ENCODE assay signal across 8 mouse cellular contexts in genomic region chr10:33950803-33951583, GRCm38 (mm10). TPM values are rescaled to one million over a fixed set of nuclear protein-coding genes. Genes with fewer than 3 reads are reported as not detected.
A peak's percentile ranks its signal among the peaks of the same experiment; 100 is the strongest.
DNase-seq lines count a peak whose midpoint lies in the region; ATAC-seq and TF ChIP-seq lines count a peak whose summit lies in the region.

Gene Zup1, minus strand, starts transcription at chr10:33951269.

- H3K4me3 ChIP-seq in G1E (ENCODE audit: low read depth, low read length) = peak within 1 kb of the TSS; percentile 77
- H3K4me3 ChIP-seq in forebrain, embryonic 16.5 days (replicated peaks; ENCODE audit: low read length) = peak within 1 kb of the TSS; percentile 46
- peak within 1 kb of the TSS; percentile 87 for H3K4me3 ChIP-seq in layer of hippocampus, adult 2 months
- peak within 1 kb of the TSS; percentile 77 for H3K4me3 ChIP-seq in lung, embryonic 14.5 days (ENCODE audit: low read depth, low read length)
- H3K4me3 ChIP-seq in olfactory bulb, adult 2 months (ENCODE audit: insufficient read depth, low read depth, low read length) = peak within 1 kb of the TSS; percentile 88
- H3K4me3 ChIP-seq in thymus, adult 2 months (ENCODE audit: control insufficient read depth, insufficient read depth, low read length) = peak within 1 kb of the TSS; percentile 88

- peak within 1 kb of the TSS; percentile 66 for H3K4me2 ChIP-seq in forebrain, embryonic 16.5 days (ENCODE audit: low read length)
- peak within 1 kb of the TSS; percentile 83 for H3K4me2 ChIP-seq in lung, embryonic 14.5 days

- WGBS in forebrain, embryonic 16.5 days = 1% methylated on average over 40 of the region's 42 CpGs
- 3% methylated on average over 42 of the region's 42 CpGs for WGBS in lung, embryonic 14.5 days
- WGBS in olfactory bulb, adult 2 months = under 1% methylated on average over 42 of the region's 42 CpGs
- WGBS in thymus, adult 2 months = 1% methylated on average over 42 of the region's 42 CpGs

- H3K27ac ChIP-seq in forebrain, embryonic 16.5 days (ENCODE audit: low read length) = no peak within 1 kb of the TSS
- H3K27ac ChIP-seq in layer of hippocampus, adult 2 months = peak within 1 kb of the TSS; percentile 87
- peak within 1 kb of the TSS; percentile 79 for H3K27ac ChIP-seq in lung, embryonic 14.5 days (ENCODE audit: low read depth)
- 0 out of 2 replicates have a peak within 1 kb of the TSS, but pooled peaks have one; percentile 23 for H3K27ac ChIP-seq in olfactory bulb, adult 2 months (ENCODE audit: insufficient read depth, low read depth, low read length)
- H3K27ac ChIP-seq in thymus, adult 2 months (ENCODE audit: control insufficient read depth, insufficient read depth, low read length) = peak within 1 kb of the TSS; percentile 21

- H3K9me3 ChIP-seq in G1E (replicated peaks) = no peaks in the 10 kb centered on the region
- H3K9me3 ChIP-seq in forebrain, embryonic 16.5 days (ENCODE audit: control insufficient read depth, low read length) = no peaks in the 10 kb centered on the region
- H3K9me3 ChIP-seq in lung, embryonic 14.5 days (ENCODE audit: low read depth, low read length) = no peaks in the 10 kb centered on the region

- peak; percentile 40; the same call in 1 of the 2 replicates for TF ChIP-seq POLR2A in olfactory bulb, adult 2 months (IDR thresholded peaks at IDR 0.05; ENCODE audit: insufficient read depth, low read depth, low read length)
- peak; percentile 59 for TF ChIP-seq POLR2A in thymus, adult 2 months (IDR thresholded peaks at IDR 0.05; ENCODE audit: control insufficient read depth, extremely low read depth, insufficient read depth, low read length, poor library complexity)

- H3K9ac ChIP-seq in forebrain, embryonic 16.5 days (replicated peaks; ENCODE audit: low read depth, low read length) = peak within 1 kb of the TSS; percentile 81
- peak within 1 kb of the TSS; percentile 93 for H3K9ac ChIP-seq in lung, embryonic 14.5 days

- intact Hi-C loops in heart, postnatal 36 days (cut with DNase I) = loop anchor here (10.0 kb wide), 1 partner anchor 464 kb away; the partner anchor contains the start of gene Nt5dc1

- TF ChIP-seq CTCF in G1E (IDR thresholded peaks at IDR 0.05; ENCODE audit: low read depth, low read length) = no peak
- no peak for TF ChIP-seq CTCF in layer of hippocampus, adult 2 months (conservative IDR thresholded peaks at IDR 0.05)
- TF ChIP-seq CTCF in lung, embryonic 14.5 days (IDR thresholded peaks at IDR 0.05; ENCODE audit: low read depth) = no peak
- no peak for TF ChIP-seq CTCF in olfactory bulb, adult 2 months (IDR thresholded peaks at IDR 0.05; ENCODE audit: insufficient read depth, low read depth, low read length)
- TF ChIP-seq CTCF in thymus, adult 2 months (IDR thresholded peaks at IDR 0.05; ENCODE audit: borderline replicate concordance, control insufficient read depth, extremely low read depth, insufficient read depth, low read length, poor library complexity) = 0 out of 2 replicates have a peak, but pooled peaks have one; percentile 45

- peak; percentile 35 for DNase-seq in G1E (ENCODE audit: low spot score)
- DNase-seq in cerebellum, adult 18-20 months = peak; percentile 82 to 88
- peak; percentile 80 to 82 for DNase-seq in heart, postnatal 36 days
- DNase-seq in layer of hippocampus, adult 2 months (ENCODE audit: low spot score in 2 of 2) = peak; percentile 84 to 85
- DNase-seq in lung, embryonic 14.5 days = peak; percentile 94
- peak; percentile 91 for DNase-seq in thymus, adult 2 months

- no peaks in the 10 kb centered on the region; the same call in 1 of the 2 replicates for H3K4me1 ChIP-seq in G1E (ENCODE audit: insufficient read depth, low read depth, low read length)
- H3K4me1 ChIP-seq in forebrain, embryonic 16.5 days (replicated peaks; ENCODE audit: control insufficient read depth, insufficient read depth, low read length) = peaks cover 9% of the 10 kb centered on the region
- H3K4me1 ChIP-seq in lung, embryonic 14.5 days (ENCODE audit: insufficient read depth) = no peaks in the 10 kb centered on the region
- no peaks in the 10 kb centered on the region for H3K4me1 ChIP-seq in olfactory bulb, adult 2 months (ENCODE audit: control insufficient read depth, insufficient read depth, low read length)
- H3K4me1 ChIP-seq in thymus, adult 2 months (replicated peaks; ENCODE audit: control insufficient read depth, insufficient read depth, low read length) = no peaks in the 10 kb centered on the region

- no peaks in the 10 kb centered on the region for H3K27me3 ChIP-seq in G1E (ENCODE audit: insufficient read depth, low read length)
- H3K27me3 ChIP-seq in forebrain, embryonic 16.5 days (replicated peaks; ENCODE audit: control insufficient read depth, insufficient read depth, low read length) = no peaks in the 10 kb centered on the region
- H3K27me3 ChIP-seq in lung, embryonic 14.5 days (ENCODE audit: insufficient read depth, low read length) = no peaks in the 10 kb centered on the region
- no peaks in the 10 kb centered on the region for H3K27me3 ChIP-seq in thymus, adult 2 months (ENCODE audit: control insufficient read depth, insufficient read depth, low read length)

- peak; percentile 88 for ATAC-seq in G1E (ENCODE audit: extremely low read depth, insufficient number of reproducible peaks, low FRiP score, poor library complexity, severe bottlenecking)
- ATAC-seq in forebrain, embryonic 16.5 days = peak; percentile 97
- peak; percentile 99 for ATAC-seq in lung, embryonic 14.5 days (ENCODE audit: insufficient read depth)

- peaks cover 6% of the 10 kb centered on the region for H3K36me3 ChIP-seq in G1E (replicated peaks)
- H3K36me3 ChIP-seq in forebrain, embryonic 16.5 days (ENCODE audit: control insufficient read depth, insufficient read depth) = no peaks in the 10 kb centered on the region
- H3K36me3 ChIP-seq in lung, embryonic 14.5 days (ENCODE audit: insufficient read depth) = peaks cover 19% of the 10 kb centered on the region
- peaks cover 15% of the 10 kb centered on the region for H3K36me3 ChIP-seq in thymus, adult 2 months (ENCODE audit: control insufficient read depth, insufficient read depth, low read length)

RNA-seq across cellular contexts. Expression of gene Zup1, which starts in this region (rescaled TPM):
- total RNA-seq in G1E (2014; fragmentation: Nextera tagmentation) (27.2 and 38.2 TPM in 2 replicates), G1E (2017) (20.8 and 24.6 TPM in 2 replicates)
- 0.81 and 1.6 TPM in 2 replicates for polyA plus RNA-seq in G1E (2012)
- 22.7 and 23.8 TPM in 2 replicates for polyA plus RNA-seq in forebrain, embryonic 16.5 days (2015; fragmentation: Nextera tagmentation; extraction: Ambion mirVana)
- 1 to 10 TPM; 6.9 to 7.4 TPM for total RNA-seq in heart, postnatal 36 days (2021)
- total RNA-seq in layer of hippocampus, adult 2 months (2021) = 10 to 100 TPM; 17.1 to 19.5 TPM
- 19.3 and 20.8 TPM in 2 replicates for polyA plus RNA-seq in lung, embryonic 14.5 days (2014; fragmentation: Nextera tagmentation; extraction: Ambion mirVana)
- 240 TPM in 1 of 2 replicates, not detected in the other for polyA plus RNA-seq in olfactory bulb, adult 2 months (2012; ENCODE audit: insufficient read depth, insufficient read length, low replicate concordance, missing spikeins)
- polyA plus RNA-seq in thymus, adult 2 months (2012; rRNA removed) = 11.0 and 12.0 TPM in 2 replicates

Comparison
In these comparisons a context has a peak if more than half of its experiments do, and no peak if none do; other contexts are left out.
1. DNase-seq: peak in every context shown above with its lines; median percentile 94 in lung, embryonic 14.5 days; 91 in thymus, adult 2 months; 85 in cerebellum, adult 18-20 months; 84 in layer of hippocampus, adult 2 months; 81 in heart, postnatal 36 days; 35 in G1E.